Mouse (Mus musculus) spleen, postnatal 14 days (tissue): ENCODE measurements around the gene Gpm6b.

ENCODE experiments used
- DNase-seq, 2 experiments: peaks; one replicate each; pipeline ENCODE4 v3.0.0; 2021 to 2022; ENCODE audit warnings: low spot score in 2 of 2

Gpm6b gene

GRCm38 (mm10) chrX:166356276-166356675 is 117.6 kb downstream of the Gpm6b start:
- no peak for DNase-seq

- no peak for DNase-seq
These were observed 120.2 kb downstream of the Gpm6b start for GRCm38 (mm10) chrX:166358955-166359354.

- DNase-seq = no peak
These were observed 121.3 kb downstream of the Gpm6b start for GRCm38 (mm10) chrX:166359927-166360440.

GRCm38 (mm10) chrX:166360455-166360854 is 121.7 kb downstream of the Gpm6b start:
- no peak for DNase-seq

GRCm38 (mm10) chrX:166365458-166366213 is 126.9 kb downstream of the Gpm6b start:
- no peak for DNase-seq

- DNase-seq = no peak
These were observed 138.1 kb downstream of the Gpm6b start for GRCm38 (mm10) chrX:166376681-166377328.

GRCm38 (mm10) chrX:166378652-166379051 is 139.9 kb downstream of the Gpm6b start:
- no peak for DNase-seq

GRCm38 (mm10) chrX:166383606-166384005 is 144.9 kb downstream of the Gpm6b start:
- no peak for DNase-seq

- DNase-seq = no peak
These were observed 146.2 kb downstream of the Gpm6b start for GRCm38 (mm10) chrX:166384935-166385334.

GRCm38 (mm10) chrX:166386656-166387055 is 147.9 kb downstream of the Gpm6b start:
- no peak for DNase-seq

GRCm38 (mm10) chrX:166393753-166394152 is 155.0 kb downstream of the Gpm6b start:
- DNase-seq = no peak

GRCm38 (mm10) chrX:166407865-166408264 is 169.2 kb downstream of the Gpm6b start:
- DNase-seq = no peak

GRCm38 (mm10) chrX:166416196-166416595 is 177.5 kb downstream of the Gpm6b start:
- DNase-seq = peak in 1 of 2 experiments; percentile 5

GRCm38 (mm10) chrX:166434812-166435211 is 196.1 kb downstream of the Gpm6b start:
- no peak for DNase-seq
